Mouse (Mus musculus): ENCODE data around the gene Slc31a1.

- no peak for TF ChIP-seq POLR2A (IDR thresholded peaks at IDR 0.05; ENCODE audit: borderline replicate concordance, control insufficient read depth, low read depth, low read length)
- TF ChIP-seq CTCF (IDR thresholded peaks at IDR 0.05; ENCODE audit: control insufficient read depth, insufficient read depth, low read length) = no peak
Measured at GRCm38 (mm10) chr4:62367586-62367985, 7.1 kb downstream of the Slc31a1 start.

All from bone marrow, adult 2 months (tissue).